Mouse (Mus musculus) liver, embryonic 11.5 days (tissue): ENCODE results near the gene Zbtb8a. TPM values are rescaled to one million over a fixed set of nuclear protein-coding genes. Genes with fewer than 3 reads are reported as not detected.
A peak's percentile ranks its signal among the peaks of the same experiment; 100 is the strongest.

ENCODE experiments used
- ATAC-seq: fragments of 200-750 bp; cut with Nextera tagmentation; replicated peaks from 2 replicates; pipeline ENCODE4 v1.8.0; 2017; ENCODE audit warnings: moderate number of reproducible peaks, mild to moderate bottlenecking, moderate TSS enrichment, moderate library complexity; ENCODE audit not compliant: low FRiP score
- DNase-seq: peaks from one replicate; pipeline ENCODE4 v3.0.0-alpha.2; 2017; ENCODE audit warnings: low spot score
- H3K27ac ChIP-seq: fragments of 300-500 bp; sonication (generic); 2 replicates; pipeline ENCODE4 v1.5.1; 2014; ENCODE audit warnings: mild to moderate bottlenecking, low read depth, low read length, control low read depth
- H3K27me3 ChIP-seq: fragments of 300-500 bp; sonication (generic); replicated peaks from 2 replicates; pipeline ENCODE4 v1.6.1; 2014; ENCODE audit warnings: low read length, mixed read lengths; ENCODE audit not compliant: control insufficient read depth, insufficient read depth
- H3K36me3 ChIP-seq: fragments of 300-500 bp; sonication (generic); 2 replicates; pipeline ENCODE4 v1.6.1; 2014; ENCODE audit warnings: mild to moderate bottlenecking, low read length, moderate library complexity, mixed read lengths; ENCODE audit not compliant: control insufficient read depth, insufficient read depth
- H3K4me1 ChIP-seq: fragments of 300-500 bp; sonication (generic); replicated peaks from 2 replicates; pipeline ENCODE4 v1.6.1; 2014; ENCODE audit warnings: low read length, mixed read lengths; ENCODE audit not compliant: control insufficient read depth, insufficient read depth
- H3K4me2 ChIP-seq: fragments of 300-500 bp; sonication (generic); 2 replicates; pipeline ENCODE4 v1.6.1; 2014; ENCODE audit warnings: mild to moderate bottlenecking, control low read depth, moderate library complexity
- H3K4me3 ChIP-seq: fragments of 300-500 bp; sonication (generic); 2 replicates; pipeline ENCODE4 v1.5.1; 2014; ENCODE audit warnings: low read depth, low read length, control low read depth
- H3K9ac ChIP-seq: fragments of 300-500 bp; sonication (generic); 2 replicates; pipeline ENCODE4 v1.6.1; 2014; ENCODE audit warnings: low read depth, low read length, control low read depth
- H3K9me3 ChIP-seq: fragments of 300-500 bp; sonication (generic); 2 replicates; pipeline ENCODE4 v1.6.1; 2016; ENCODE audit warnings: low read length, inconsistent platforms, mixed read lengths; ENCODE audit not compliant: control insufficient read depth
- WGBS: fragments of 180-500 bp; shearing (Covaris S2); extraction: QIAGEN DNeasy Blood & Tissue Kit; methylation state at CpG from one replicate; pipeline ENCODE4 v1.1.7; 2014; 5-methylcytosine and 5-hydroxymethylcytosine counted together
- polyA plus RNA-seq: library from polyadenylated mRNA; unstranded; fragments of >200 nt; fragmentation: Nextera tagmentation; extraction: Ambion mirVana; gene quantifications from 2 replicates; pipeline ENCODE4 v1.2.1, GENCODE M21; 2014

Gene Zbtb8a
- polyA plus RNA-seq, 1 experiment from 2014 or later: 4.8 TPM

DNA sequence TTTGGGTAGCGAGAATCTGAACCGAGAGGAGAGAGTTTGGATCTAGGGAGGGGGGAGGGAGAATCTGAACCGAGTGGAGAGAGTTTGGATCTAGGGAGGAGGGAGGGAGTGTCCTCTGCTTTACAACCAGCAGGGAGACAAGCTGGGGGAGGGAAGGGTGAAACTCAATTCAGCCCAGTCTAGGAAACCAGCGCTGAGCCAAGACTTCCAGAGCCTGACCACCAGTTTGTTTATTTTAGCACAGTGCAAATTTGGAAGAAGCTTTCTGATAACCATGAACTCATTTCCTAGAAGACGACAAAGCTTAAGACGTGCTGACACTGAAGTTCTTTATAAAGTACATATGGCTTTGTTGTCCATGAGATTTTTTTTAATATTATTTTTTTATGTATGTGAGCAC is 6.5 kb upstream of the Zbtb8a start:
- H3K27me3 ChIP-seq: peaks cover 4% of the 10 kb centered on the region; the same call in 1 of the 2 replicates
- WGBS: 32% methylated on average over 6 of the region's 6 CpGs
- no peak for ATAC-seq
- no peak for DNase-seq
- H3K4me3 ChIP-seq: no peak overlapping the region
- no peak overlapping the region for H3K4me2 ChIP-seq
- peaks cover 12% of the 10 kb centered on the region for H3K4me1 ChIP-seq
- no peak overlapping the region for H3K9ac ChIP-seq
- H3K9me3 ChIP-seq: no peaks in the 10 kb centered on the region
- no peaks in the 10 kb centered on the region for H3K36me3 ChIP-seq
- no peak overlapping the region; the same call in 1 of the 2 replicates for H3K27ac ChIP-seq

DNA sequence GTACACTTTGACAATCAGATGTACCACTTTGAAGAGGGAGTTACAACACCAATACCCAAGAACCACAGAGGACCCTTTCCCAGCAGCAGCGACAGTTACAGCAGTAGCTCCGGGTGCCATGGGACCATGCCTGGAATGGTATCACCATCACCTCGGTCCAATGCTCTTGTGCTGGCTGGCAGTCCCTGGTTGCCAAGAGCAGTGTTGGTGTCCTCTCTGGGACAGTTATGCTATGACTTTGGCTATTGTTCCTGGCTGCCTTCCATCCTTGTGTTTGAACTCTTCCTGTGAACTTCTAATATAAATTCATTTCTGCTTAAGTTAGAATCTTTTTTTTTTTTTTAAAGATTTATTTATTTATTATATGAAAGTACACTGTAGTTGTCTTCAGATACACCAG is 5.7 kb upstream of the Zbtb8a start:
- no peaks in the 10 kb centered on the region for H3K9me3 ChIP-seq
- no peak overlapping the region for H3K4me2 ChIP-seq
- H3K27ac ChIP-seq: no peak overlapping the region
- H3K4me1 ChIP-seq: peaks cover 12% of the 10 kb centered on the region
- ATAC-seq (no peak), DNase-seq (no peak)
- H3K9ac ChIP-seq: no peak overlapping the region
- H3K36me3 ChIP-seq: no peaks in the 10 kb centered on the region
- 88% methylated on average over 3 of the region's 3 CpGs for WGBS
- peaks cover 9% of the 10 kb centered on the region for H3K27me3 ChIP-seq
- no peak overlapping the region for H3K4me3 ChIP-seq

DNA sequence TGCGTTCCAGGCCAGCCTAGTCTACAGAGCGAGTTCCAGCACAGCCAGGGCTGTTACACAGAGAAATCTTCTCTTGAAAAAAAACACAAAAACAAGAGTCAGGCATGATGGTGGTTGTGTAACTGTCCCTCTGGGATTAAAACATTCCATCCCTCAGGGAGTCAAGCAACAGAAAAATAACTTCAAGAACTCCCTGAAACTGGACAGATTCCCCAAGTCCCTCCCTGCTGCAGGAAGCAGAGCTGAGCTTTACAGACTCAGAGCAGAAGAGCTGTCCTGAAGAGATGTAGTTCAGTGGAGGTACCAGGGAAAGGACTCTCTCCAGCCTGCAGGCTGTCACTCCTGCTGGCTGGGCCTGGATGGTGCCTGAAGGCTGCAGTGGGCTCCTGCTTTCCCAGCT is 4.6 kb upstream of the Zbtb8a start:
- H3K9ac ChIP-seq: no peak overlapping the region
- H3K36me3 ChIP-seq: no peaks in the 10 kb centered on the region
- no peak overlapping the region for H3K27ac ChIP-seq
- no peak overlapping the region for H3K4me3 ChIP-seq
- ATAC-seq (no peak), DNase-seq (no peak)
- peaks cover 12% of the 10 kb centered on the region for H3K4me1 ChIP-seq
- H3K27me3 ChIP-seq: peaks cover 19% of the 10 kb centered on the region
- H3K9me3 ChIP-seq: no peaks in the 10 kb centered on the region
- no peak overlapping the region for H3K4me2 ChIP-seq
- WGBS: 87% methylated on average over 2 of the region's 2 CpGs

DNA sequence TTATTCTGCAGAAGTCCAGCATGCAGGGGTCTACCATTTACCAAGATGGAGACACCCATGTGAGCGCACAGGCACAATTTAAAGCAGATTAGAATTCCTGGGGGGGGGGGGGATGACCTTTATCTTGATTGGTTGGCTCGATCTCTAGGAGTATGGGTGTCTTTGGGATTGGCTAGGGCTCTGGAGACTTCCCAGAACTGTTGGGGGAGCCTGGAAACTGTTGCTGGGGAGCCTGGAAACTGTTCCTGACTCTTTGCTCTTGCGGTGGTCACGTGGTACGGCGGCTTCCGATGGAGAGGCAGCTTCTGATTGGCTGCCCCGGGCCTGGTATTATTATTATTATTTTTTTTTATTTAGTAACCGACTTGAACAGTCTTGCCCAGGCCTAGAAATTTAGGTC is 4.1 kb upstream of the Zbtb8a start:
- H3K4me1 ChIP-seq: peaks cover 12% of the 10 kb centered on the region
- DNase-seq: no peak
- no peak for ATAC-seq
- H3K9me3 ChIP-seq: no peaks in the 10 kb centered on the region
- peaks cover 24% of the 10 kb centered on the region for H3K27me3 ChIP-seq
- no peak overlapping the region for H3K27ac ChIP-seq
- H3K4me3 ChIP-seq: no peak overlapping the region
- 82% methylated on average over 9 of the region's 9 CpGs for WGBS
- no peak overlapping the region for H3K9ac ChIP-seq
- H3K4me2 ChIP-seq: no peak overlapping the region
- no peaks in the 10 kb centered on the region for H3K36me3 ChIP-seq

DNA sequence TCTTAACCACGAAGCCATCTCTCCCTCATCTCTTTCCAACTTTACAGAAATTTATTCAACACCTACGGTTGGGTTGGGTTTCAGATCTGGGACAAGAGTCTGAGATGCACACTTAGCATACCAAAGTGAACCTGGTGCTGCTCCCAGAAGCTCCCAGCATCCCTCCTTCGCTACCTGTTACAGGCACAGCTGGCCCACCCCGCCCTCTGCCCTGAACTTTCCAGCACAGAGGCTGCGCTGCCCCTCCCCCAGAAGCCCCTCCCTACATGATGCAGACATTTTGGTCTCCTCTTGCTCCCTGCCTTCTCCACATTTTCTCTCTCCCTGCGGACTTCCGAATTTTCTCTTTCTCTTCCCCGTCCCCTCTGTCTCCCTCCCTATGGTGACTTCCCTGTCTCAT is 3.2 kb upstream of the Zbtb8a start:
- Histone ChIP-seq H3K27me3 (peaks cover 29% of the 10 kb centered on the region), H3K27ac (no peak overlapping the region), H3K9ac (no peak overlapping the region), H3K4me1 (peaks cover 10% of the 10 kb centered on the region), H3K36me3 (no peaks in the 10 kb centered on the region), H3K9me3 (no peaks in the 10 kb centered on the region), H3K4me2 (no peak overlapping the region), H3K4me3 (no peak overlapping the region)
- WGBS: 78% methylated on average over 8 of the region's 8 CpGs
- no peak for ATAC-seq
- no peak for DNase-seq

DNA sequence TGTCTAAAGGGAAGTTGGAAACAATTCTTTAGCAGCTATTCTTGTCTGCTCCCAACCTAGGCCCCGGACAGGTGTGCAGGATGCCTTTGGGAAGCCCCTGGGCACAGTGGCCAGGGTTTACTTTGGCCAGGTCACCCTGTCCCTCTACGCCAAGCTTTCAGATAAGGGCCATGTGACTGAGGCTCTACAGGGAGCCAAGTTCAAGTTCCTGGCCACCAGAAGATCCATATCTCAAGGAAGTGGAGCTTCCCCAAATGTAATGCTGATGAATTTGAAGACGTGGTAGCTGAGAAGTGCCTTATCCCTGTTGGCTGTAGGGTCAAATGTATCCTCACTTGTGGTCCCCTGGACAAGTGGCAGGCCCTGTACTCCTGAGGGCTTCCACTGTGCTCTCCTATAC is 1.9 kb upstream of the Zbtb8a start:
- no peaks in the 10 kb centered on the region for H3K9me3 ChIP-seq
- no peak overlapping the region for H3K27ac ChIP-seq
- peaks cover 4% of the 10 kb centered on the region for H3K4me1 ChIP-seq
- H3K9ac ChIP-seq: no peak overlapping the region
- ATAC-seq: no peak
- 56% methylated on average over 3 of the region's 3 CpGs for WGBS
- H3K36me3 ChIP-seq: no peaks in the 10 kb centered on the region
- H3K27me3 ChIP-seq: peaks cover 32% of the 10 kb centered on the region
- no peak overlapping the region for H3K4me2 ChIP-seq
- no peak overlapping the region for H3K4me3 ChIP-seq
- no peak for DNase-seq

DNA sequence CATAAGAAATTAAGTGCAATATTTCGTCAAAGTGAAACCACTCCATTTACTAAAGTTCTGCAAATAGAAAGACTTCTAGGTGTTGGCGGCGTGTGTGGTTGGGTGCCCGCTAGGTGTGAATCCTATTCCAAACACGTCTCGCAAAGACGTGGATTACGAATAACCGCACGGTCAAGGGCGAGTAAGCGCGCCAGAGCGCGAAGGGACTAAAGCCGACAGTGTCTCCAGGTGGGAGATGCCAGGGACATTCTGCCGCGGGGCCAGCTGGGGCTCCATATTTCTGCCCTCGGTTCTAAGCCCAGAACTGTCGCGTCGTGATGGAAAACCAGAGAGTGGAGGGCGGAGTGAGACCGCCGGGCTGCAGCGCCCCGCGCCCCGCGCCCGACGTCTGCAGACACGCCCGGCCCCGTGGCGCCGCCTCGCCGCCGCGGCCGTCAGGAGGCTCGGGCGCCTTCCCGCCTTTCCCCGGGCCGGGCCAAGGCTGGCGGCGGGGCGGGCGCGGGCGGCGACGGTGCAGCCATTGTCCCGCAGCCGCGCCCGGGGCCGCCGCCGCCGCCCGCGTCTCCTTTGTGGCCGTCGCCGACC is 863 bp downstream of the Zbtb8a start:
- ATAC-seq: peak; percentile 78
- H3K4me2 ChIP-seq: peak overlapping the region; percentile 87
- H3K9ac ChIP-seq: peak overlapping the region; percentile 82
- peak overlapping the region; percentile 43; the same call in 1 of the 2 replicates for H3K27ac ChIP-seq
- peak overlapping the region; percentile 84 for H3K4me3 ChIP-seq
- H3K36me3 ChIP-seq: no peaks in the 10 kb centered on the region
- H3K4me1 ChIP-seq: peaks cover 4% of the 10 kb centered on the region
- H3K27me3 ChIP-seq: peaks cover 32% of the 10 kb centered on the region
- DNase-seq: peak; percentile 61
- H3K9me3 ChIP-seq: no peaks in the 10 kb centered on the region
- 1% methylated on average over 67 of the region's 68 CpGs for WGBS

DNA sequence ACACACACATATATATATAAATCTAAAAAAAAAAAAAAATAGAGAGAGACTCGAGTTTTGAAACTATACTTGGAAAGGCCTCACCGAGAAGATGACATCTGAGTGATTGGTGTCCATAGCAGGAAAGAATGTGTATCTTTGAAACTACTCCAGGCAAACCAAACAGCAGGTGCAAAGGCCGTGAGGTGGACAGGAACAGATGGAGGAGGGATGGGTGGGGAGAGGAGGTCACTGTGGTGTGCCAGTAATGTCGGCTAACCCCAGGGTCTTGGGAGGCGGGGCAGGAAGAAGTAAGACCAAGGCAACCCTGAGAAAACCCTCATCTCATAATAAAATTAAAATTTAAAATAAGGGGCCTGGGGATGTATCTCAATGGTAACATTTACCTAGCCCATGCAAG is 2.1 kb downstream of the Zbtb8a start:
- ATAC-seq (no peak), DNase-seq (no peak)
- no peak overlapping the region for H3K27ac ChIP-seq
- H3K9ac ChIP-seq: no peak overlapping the region
- no peaks in the 10 kb centered on the region for H3K36me3 ChIP-seq
- no peak overlapping the region for H3K4me2 ChIP-seq
- H3K4me1 ChIP-seq: peaks cover 4% of the 10 kb centered on the region
- H3K4me3 ChIP-seq: no peak overlapping the region
- H3K9me3 ChIP-seq: no peaks in the 10 kb centered on the region
- WGBS: 68% methylated on average over 5 of the region's 5 CpGs
- peaks cover 32% of the 10 kb centered on the region for H3K27me3 ChIP-seq

DNA sequence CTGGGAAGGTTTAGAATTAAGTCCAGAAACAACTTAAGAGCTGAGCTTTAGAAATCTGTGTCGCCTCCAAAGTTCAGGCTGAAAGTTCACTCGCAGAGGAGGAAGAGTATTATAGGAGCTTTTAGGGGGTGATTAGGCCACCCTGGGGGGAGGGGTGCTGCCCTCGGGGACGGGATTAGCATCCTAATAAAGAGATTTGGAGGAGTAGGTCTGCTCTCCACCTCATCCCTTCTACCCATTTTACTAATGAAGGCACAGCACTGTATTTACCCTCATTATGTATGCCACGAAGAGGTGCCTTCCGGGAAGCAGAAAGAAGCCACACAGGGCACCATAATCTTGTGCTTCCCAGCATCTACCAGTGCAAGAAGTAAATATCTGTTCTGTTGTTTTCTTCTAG is 2.9 kb downstream of the Zbtb8a start:
- H3K27me3 ChIP-seq: peaks cover 32% of the 10 kb centered on the region
- no peak overlapping the region for H3K9ac ChIP-seq
- H3K4me1 ChIP-seq: peaks cover 4% of the 10 kb centered on the region

More for the DNA sequence above, 2.9 kb downstream of the Zbtb8a start:
- H3K4me3 ChIP-seq: no peak overlapping the region
- no peak overlapping the region for H3K4me2 ChIP-seq
- 39% methylated on average over 6 of the region's 6 CpGs for WGBS
- DNase-seq (no peak), ATAC-seq (no peak)
- H3K36me3 ChIP-seq: no peaks in the 10 kb centered on the region
- no peak overlapping the region for H3K27ac ChIP-seq
- no peaks in the 10 kb centered on the region for H3K9me3 ChIP-seq
